Mouse (Mus musculus) hindbrain, embryonic 12.5 days (tissue): ENCODE data around the gene Sspo. TPM values are rescaled to one million over a fixed set of nuclear protein-coding genes. Genes with fewer than 3 reads are reported as not detected.
A peak's percentile ranks its signal among the peaks of the same experiment; 100 is the strongest.

Source experiments
- ATAC-seq: fragments of 200-750 bp; cut with Nextera tagmentation; 2 replicates; pipeline ENCODE4 v1.8.0; 2017; ENCODE audit warnings: moderate TSS enrichment; ENCODE audit not compliant: low FRiP score
- H3K27ac ChIP-seq: fragments of 300-500 bp; sonication (generic); 2 replicates; pipeline ENCODE4 v1.5.1; 2016; ENCODE audit warnings: mild to moderate bottlenecking
- H3K27me3 ChIP-seq: fragments of 300-500 bp; sonication (generic); 2 replicates; pipeline ENCODE4 v1.6.1; 2016; ENCODE audit warnings: mild to moderate bottlenecking
- H3K36me3 ChIP-seq: fragments of 300-500 bp; sonication (generic); 2 replicates; pipeline ENCODE4 v1.6.1; 2016; ENCODE audit warnings: mild to moderate bottlenecking
- H3K4me1 ChIP-seq: fragments of 300-500 bp; sonication (generic); 2 replicates; pipeline ENCODE4 v1.6.1; 2016
- H3K4me2 ChIP-seq: fragments of 300-500 bp; sonication (generic); replicated peaks from 2 replicates; pipeline ENCODE4 v1.6.1; 2016; ENCODE audit warnings: mild to moderate bottlenecking
- H3K4me3 ChIP-seq: fragments of 300-500 bp; sonication (generic); 2 replicates; pipeline ENCODE4 v1.5.1; 2016; ENCODE audit warnings: mild to moderate bottlenecking
- H3K9ac ChIP-seq: fragments of 300-500 bp; sonication (generic); 2 replicates; pipeline ENCODE4 v1.6.1; 2016; ENCODE audit warnings: mild to moderate bottlenecking, moderate library complexity
- H3K9me3 ChIP-seq: fragments of 300-500 bp; sonication (generic); replicated peaks from 2 replicates; pipeline ENCODE4 v1.6.1; 2016; ENCODE audit warnings: mild to moderate bottlenecking
- WGBS: fragments of 180-500 bp; shearing (Covaris S2); methylation state at CpG from one replicate; pipeline ENCODE4 v1.1.7; 2016; 5-methylcytosine and 5-hydroxymethylcytosine counted together
- polyA plus RNA-seq: library from polyadenylated mRNA; unstranded; fragments of >200 nt; fragmentation: Nextera tagmentation; extraction: Ambion mirVana; gene quantifications from 2 replicates; pipeline ENCODE4 v1.2.1, GENCODE M21; 2016

Sspo gene
- polyA plus RNA-seq, 1 experiment from 2014 or later, result 0.34 TPM

GRCm38 (mm10) chr6:48423336-48423735, 24.7 kb upstream of the Sspo start:
- no peak for ATAC-seq
- Histone ChIP-seq H3K27ac (no peak overlapping the region), H3K27me3 (no peaks in the 10 kb centered on the region), H3K36me3 (peaks cover 7% of the 10 kb centered on the region; the same call in 1 of the 2 replicates), H3K4me1 (peaks cover 7% of the 10 kb centered on the region; the same call in 1 of the 2 replicates), H3K9me3 (no peaks in the 10 kb centered on the region), H3K9ac (no peak overlapping the region), H3K4me2 (no peak overlapping the region), H3K4me3 (no peak overlapping the region)
- WGBS, result 76% methylated on average over 3 of the region's 3 CpGs

DNA sequence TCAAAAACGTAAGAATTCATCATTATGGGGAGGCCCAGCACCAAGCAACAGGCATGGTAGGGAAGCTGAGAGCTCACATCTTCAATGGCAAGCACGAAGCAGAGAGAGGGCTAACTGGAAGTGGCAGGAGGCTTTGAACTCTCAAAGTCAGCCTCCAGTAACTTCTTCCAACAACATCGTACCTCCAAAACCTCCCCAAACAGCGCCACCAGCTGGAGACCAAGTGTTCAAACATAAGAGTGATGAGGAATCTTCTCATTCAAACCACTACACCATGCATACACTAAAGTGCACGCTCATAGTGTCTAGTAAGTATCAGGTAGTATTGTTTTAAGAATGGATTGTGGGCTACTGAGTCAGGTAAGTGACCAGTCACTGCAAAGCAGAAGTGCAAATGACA, 24.0 kb upstream of the Sspo start:
- Histone ChIP-seq H3K27me3 (no peaks in the 10 kb centered on the region), H3K36me3 (no peaks in the 10 kb centered on the region), H3K4me2 (no peak overlapping the region), H3K9ac (no peak overlapping the region), H3K27ac (no peak overlapping the region), H3K9me3 (no peaks in the 10 kb centered on the region), H3K4me1 (peaks cover 7% of the 10 kb centered on the region; the same call in 1 of the 2 replicates), H3K4me3 (no peak overlapping the region)
- WGBS, result 68% methylated on average over 5 of the region's 5 CpGs
- ATAC-seq, result no peak

DNA sequence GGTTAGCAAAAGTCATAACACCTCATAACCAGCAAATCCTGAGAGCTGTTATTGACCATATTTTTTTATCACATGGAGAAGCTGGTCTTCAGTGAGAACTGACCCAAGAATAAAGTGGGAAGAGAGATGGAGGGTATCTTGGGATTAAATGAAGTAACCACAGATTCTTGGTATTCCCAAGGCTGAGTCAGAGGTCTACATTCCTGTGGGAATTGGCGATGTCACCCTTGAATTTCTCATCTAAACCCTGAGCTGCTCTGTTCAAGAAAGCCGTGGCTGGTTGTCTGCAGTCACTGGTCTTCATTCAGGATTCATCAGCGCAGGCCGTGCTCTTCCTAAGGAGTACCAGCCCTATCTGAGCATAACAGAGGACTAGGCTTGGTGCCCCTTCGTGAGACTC, 21.1 kb upstream of the Sspo start:
- no peak overlapping the region for H3K4me2 ChIP-seq
- H3K36me3 ChIP-seq, result no peaks in the 10 kb centered on the region
- H3K9me3 ChIP-seq, result no peaks in the 10 kb centered on the region
- no peaks in the 10 kb centered on the region for H3K4me1 ChIP-seq
- H3K27me3 ChIP-seq, result no peaks in the 10 kb centered on the region
- ATAC-seq, result no peak
- H3K9ac ChIP-seq, result no peak overlapping the region
- no peak overlapping the region for H3K4me3 ChIP-seq
- WGBS, result 81% methylated on average over 5 of the region's 5 CpGs
- no peak overlapping the region for H3K27ac ChIP-seq

- no peaks in the 10 kb centered on the region for H3K4me1 ChIP-seq
- H3K4me3 ChIP-seq, result no peak overlapping the region
- H3K4me2 ChIP-seq, result no peak overlapping the region
- no peaks in the 10 kb centered on the region for H3K36me3 ChIP-seq
- no peaks in the 10 kb centered on the region for H3K9me3 ChIP-seq
- no peak for ATAC-seq
- H3K27me3 ChIP-seq, result no peaks in the 10 kb centered on the region
- H3K27ac ChIP-seq, result no peak overlapping the region
- WGBS, result 73% methylated on average over 4 of the region's 4 CpGs
- no peak overlapping the region for H3K9ac ChIP-seq
Measured at GRCm38 (mm10) chr6:48428769-48429557, 19.1 kb upstream of the Sspo start.

DNA sequence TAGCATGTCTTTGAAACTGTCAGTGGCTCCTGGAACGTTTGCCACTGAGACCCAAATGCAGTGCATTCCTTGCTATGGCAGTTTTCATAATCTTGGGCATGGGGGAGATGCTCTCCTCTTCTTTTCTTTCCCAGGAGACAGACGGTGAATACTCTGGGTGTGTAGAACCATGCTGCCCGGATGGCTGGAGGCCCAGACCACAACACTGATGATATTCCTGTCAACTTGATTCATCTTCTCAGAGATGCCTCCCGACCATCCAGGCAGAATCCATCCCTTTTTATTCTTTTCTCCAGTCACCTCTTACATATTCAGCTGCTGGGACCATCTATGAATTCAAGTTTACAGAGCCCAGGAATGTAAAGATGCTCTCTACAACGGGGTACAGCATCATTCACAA, 17.3 kb upstream of the Sspo start:
- H3K9me3 ChIP-seq, result no peaks in the 10 kb centered on the region
- ATAC-seq, result no peak
- H3K27me3 ChIP-seq, result no peaks in the 10 kb centered on the region
- H3K4me3 ChIP-seq, result no peak overlapping the region
- H3K36me3 ChIP-seq, result no peaks in the 10 kb centered on the region
- WGBS, result 73% methylated on average over 5 of the region's 5 CpGs
- no peak overlapping the region for H3K9ac ChIP-seq
- H3K4me1 ChIP-seq, result no peaks in the 10 kb centered on the region
- no peak overlapping the region for H3K4me2 ChIP-seq
- H3K27ac ChIP-seq, result no peak overlapping the region

DNA sequence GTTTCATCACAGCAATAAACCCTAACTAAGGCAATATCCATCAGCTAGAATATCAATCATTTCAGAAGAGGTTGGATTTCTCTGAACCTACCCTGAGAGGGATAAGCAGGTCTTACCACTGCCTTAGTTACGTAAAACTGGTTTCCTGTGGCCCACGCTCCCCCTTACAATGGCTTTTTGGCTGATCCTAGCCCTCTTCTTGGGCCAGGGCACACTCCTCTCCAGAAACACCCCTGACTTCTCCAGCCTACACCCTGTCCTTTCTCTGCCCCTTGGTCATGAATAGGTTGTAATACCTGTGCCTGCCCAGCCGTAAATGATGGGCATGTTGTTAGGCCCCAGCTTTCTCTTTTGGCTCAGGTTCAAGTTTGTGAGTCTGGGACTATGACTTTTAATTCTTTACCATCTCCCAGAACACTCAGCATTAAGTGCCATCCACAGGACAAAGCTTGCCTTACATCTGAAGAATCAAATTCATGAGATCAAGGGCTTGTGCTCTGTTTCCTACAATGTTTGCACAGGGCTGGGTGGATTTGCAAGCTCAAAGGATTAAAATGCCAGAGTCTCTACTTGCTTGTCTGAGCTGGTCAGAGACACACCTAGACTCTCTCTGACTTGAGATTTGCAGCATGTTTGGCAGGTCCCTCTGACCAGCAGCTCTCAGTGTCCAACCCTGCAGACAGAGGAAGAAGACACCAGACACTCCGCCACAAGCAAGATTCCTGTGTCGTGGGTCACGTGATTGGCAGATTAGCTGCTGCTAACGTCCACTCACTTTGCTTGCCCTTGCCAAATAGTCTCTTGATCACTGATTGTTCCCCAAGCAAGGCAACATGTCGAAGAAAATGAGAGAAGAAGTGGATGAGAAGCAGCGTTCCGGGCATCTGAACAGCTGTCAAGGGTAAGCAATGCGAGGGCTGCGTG, 14.9 kb upstream of the Sspo start:
- no peak overlapping the region for H3K27ac ChIP-seq
- H3K36me3 ChIP-seq, result peaks cover 10% of the 10 kb centered on the region; the same call in 1 of the 2 replicates
- H3K27me3 ChIP-seq, result peaks cover 19% of the 10 kb centered on the region
- 69% methylated on average over 12 of the region's 12 CpGs for WGBS
- no peak overlapping the region for H3K9ac ChIP-seq
- H3K4me3 ChIP-seq, result no peak overlapping the region
- ATAC-seq, result no peak
- H3K4me1 ChIP-seq, result peaks cover 4% of the 10 kb centered on the region
- no peak overlapping the region for H3K4me2 ChIP-seq
- no peaks in the 10 kb centered on the region for H3K9me3 ChIP-seq

- Histone ChIP-seq H3K36me3 (peaks cover 17% of the 10 kb centered on the region; the same call in 1 of the 2 replicates), H3K27ac (no peak overlapping the region), H3K27me3 (peaks cover 34% of the 10 kb centered on the region), H3K4me1 (peaks cover 19% of the 10 kb centered on the region), H3K4me2 (no peak overlapping the region), H3K9me3 (no peaks in the 10 kb centered on the region), H3K9ac (no peak overlapping the region), H3K4me3 (no peak overlapping the region)
- ATAC-seq, result no peak
- 63% methylated on average over 6 of the region's 6 CpGs for WGBS
Measured at GRCm38 (mm10) chr6:48434651-48435050, 13.4 kb upstream of the Sspo start.

GRCm38 (mm10) chr6:48435111-48435510, 12.9 kb upstream of the Sspo start:
- Histone ChIP-seq H3K4me2 (no peak overlapping the region), H3K27me3 (peaks cover 39% of the 10 kb centered on the region), H3K27ac (no peak overlapping the region), H3K9ac (no peak overlapping the region), H3K36me3 (peaks cover 17% of the 10 kb centered on the region; the same call in 1 of the 2 replicates), H3K9me3 (no peaks in the 10 kb centered on the region), H3K4me1 (peaks cover 24% of the 10 kb centered on the region), H3K4me3 (no peak overlapping the region)
- ATAC-seq, result no peak
- 55% methylated on average over 5 of the region's 5 CpGs for WGBS

DNA sequence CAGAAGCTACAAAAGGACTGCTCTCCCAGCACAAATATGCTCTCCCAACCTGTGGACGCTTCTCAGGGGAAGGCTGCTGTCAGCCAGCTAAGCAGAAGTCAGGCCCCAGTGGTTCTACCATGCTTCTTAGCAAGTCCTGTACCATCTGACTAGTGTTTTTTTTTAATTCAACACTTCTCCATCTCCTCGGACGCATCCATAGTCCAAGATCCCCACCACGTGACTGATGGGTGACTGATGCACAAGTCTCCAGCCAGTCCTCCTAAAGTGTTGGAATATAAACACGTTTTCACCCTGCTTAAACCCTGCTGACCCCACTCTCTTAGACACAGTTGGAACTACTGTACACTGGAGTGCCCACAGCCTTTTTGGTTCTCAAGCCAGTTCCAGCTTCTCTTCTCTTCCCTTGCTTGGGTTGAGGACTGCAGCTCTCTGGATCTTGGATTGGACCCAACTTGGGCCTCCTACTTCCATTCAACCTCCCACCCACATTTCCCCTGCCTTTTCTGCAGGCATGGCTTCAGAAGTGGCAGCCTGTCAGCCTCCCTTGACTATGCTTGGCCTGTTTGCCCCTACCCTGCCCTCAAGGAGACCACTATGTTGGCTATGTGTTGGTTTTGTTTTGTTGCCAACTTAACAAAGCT, 12.2 kb upstream of the Sspo start:
- Histone ChIP-seq H3K36me3 (peaks cover 17% of the 10 kb centered on the region; the same call in 1 of the 2 replicates), H3K4me3 (no peak overlapping the region), H3K4me2 (no peak overlapping the region), H3K9me3 (no peaks in the 10 kb centered on the region), H3K27ac (no peak overlapping the region), H3K4me1 (peaks cover 31% of the 10 kb centered on the region), H3K9ac (no peak overlapping the region), H3K27me3 (peaks cover 46% of the 10 kb centered on the region)
- no peak for ATAC-seq
- WGBS, result 80% methylated on average over 5 of the region's 5 CpGs

DNA sequence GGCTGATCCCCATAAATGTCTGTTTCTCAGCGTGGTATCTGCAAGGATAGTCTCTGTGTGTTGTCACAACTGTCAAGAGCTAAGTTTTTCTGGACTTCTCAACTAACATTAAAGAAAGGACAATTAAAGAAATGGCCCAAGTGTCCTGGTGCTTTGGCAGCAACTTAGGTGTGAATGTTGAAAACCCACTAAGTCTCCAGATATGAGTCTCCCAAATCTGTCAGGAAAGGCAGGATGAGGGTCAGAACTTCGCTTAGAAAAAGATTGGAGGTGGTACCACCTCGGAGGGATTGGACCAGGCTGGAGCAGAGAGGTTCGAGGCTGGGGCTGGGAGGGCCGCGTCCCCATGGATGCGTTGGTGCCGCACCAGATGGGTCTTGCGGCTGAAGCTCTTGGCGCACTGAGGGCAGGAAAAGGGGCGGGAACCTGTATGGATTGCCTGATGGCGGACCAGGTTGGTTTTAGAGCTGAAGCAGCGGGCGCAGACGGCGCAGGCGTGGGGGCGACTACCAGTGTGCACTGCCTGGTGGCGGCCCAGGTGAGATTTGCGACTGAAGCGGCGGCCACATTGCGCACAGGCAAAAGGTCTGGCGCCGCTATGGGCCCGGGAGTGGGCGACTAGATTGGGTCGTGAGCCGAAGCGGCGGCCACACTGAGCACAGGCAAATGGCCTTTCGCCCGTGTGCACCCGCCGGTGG, 10.2 kb upstream of the Sspo start:
- no peak for ATAC-seq
- H3K4me1 ChIP-seq, result peaks cover 37% of the 10 kb centered on the region
- WGBS, result 33% methylated on average over 32 of the region's 35 CpGs
- H3K9ac ChIP-seq, result 0 out of 2 replicates have a peak overlapping the region, but pooled peaks have one; percentile 23
- H3K9me3 ChIP-seq, result no peaks in the 10 kb centered on the region
- H3K36me3 ChIP-seq, result peaks cover 32% of the 10 kb centered on the region
- H3K4me2 ChIP-seq, result peak overlapping the region; percentile 45
- H3K4me3 ChIP-seq, result peak overlapping the region; percentile 25
- peaks cover 51% of the 10 kb centered on the region for H3K27me3 ChIP-seq
- H3K27ac ChIP-seq, result no peak overlapping the region

- Histone ChIP-seq H3K4me1 (peaks cover 43% of the 10 kb centered on the region), H3K4me2 (peak overlapping the region; percentile 45), H3K9me3 (no peaks in the 10 kb centered on the region), H3K4me3 (peak overlapping the region; percentile 25), H3K27ac (no peak overlapping the region), H3K27me3 (peaks cover 51% of the 10 kb centered on the region), H3K36me3 (peaks cover 32% of the 10 kb centered on the region), H3K9ac (0 out of 2 replicates have a peak overlapping the region, but pooled peaks have one; percentile 23)
- 9% methylated on average over 55 of the region's 55 CpGs for WGBS
- peak; percentile 11; the same call in 1 of the 2 replicates for ATAC-seq
Measured at GRCm38 (mm10) chr6:48438475-48439125, 9.4 kb upstream of the Sspo start.
